Mouse (Mus musculus): ENCODE measurements around the gene Cpeb4.
A peak's percentile ranks its signal among the peaks of the same experiment; 100 is the strongest.

Cpeb4 gene

DNA sequence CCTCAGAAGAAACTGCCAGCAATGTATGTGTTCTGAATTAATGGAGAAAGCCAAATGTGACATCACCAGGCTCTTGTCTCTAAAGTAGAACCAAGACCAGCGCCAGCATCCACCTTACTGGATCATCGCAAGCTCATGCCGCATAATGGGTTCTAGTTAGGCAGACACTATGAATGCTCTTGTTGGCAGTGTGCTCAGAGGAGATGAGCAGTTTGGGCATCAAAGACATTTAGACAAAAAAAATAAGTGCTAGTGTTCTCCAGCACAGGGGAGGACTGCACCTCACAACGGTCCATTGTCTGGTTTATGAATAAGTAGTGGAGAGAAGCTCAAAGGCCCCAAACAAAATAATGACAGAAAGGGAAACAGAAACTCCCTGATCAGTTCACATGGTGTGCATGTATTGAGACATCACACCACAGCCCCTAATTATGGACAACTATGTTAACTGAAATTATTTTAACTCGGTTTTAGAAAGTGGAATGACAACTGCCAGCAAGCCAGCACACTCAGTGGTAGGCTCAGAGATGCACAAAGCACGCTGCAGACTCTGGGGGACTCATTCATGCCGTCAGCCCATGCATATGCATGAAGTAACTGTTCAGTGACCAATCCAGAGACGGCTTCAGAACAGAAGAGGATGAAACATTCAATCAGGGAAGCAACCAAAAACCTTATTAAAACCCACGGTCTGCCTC is 25.1 kb upstream of the Cpeb4 start:
- no peak for DNase-seq (ENCODE audit: low spot score)

DNA sequence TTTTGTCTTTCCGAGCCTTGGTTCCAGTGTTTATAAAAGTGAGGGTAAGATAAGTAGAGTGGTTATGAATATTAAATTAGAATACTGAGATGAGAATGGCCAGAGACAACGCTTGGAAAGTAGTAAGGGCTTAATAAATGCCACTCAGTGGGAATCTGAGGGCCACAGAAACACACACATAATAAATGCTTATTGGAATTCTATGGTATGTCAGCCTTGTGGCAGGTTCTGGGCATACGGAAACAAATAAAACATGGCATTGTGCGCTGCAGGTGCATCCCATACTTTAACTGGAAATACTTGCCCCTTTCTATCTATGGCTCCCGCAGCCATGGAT is 24.6 kb upstream of the Cpeb4 start:
- no peak for DNase-seq (ENCODE audit: low spot score)

DNA sequence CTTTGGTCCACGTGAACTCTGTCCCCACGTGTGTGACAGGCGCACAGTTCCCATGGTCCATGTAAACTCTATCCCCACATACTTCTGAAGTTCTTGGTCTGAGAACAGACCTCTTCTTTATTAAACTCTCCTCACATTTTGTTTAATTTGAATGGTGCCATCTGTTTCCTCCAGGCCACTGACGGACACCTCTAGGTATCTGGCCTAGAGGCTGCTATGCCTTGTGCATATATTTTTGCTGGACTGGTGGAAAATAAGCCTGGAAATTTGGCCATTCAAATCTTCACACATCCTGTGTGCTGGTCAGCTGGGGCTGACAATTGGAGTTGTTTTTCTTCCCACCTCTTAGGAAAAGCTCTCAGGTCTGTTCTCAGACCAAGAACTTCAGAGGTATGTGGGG is 23.3 kb upstream of the Cpeb4 start:
- no peak for DNase-seq (ENCODE audit: low spot score)

DNA sequence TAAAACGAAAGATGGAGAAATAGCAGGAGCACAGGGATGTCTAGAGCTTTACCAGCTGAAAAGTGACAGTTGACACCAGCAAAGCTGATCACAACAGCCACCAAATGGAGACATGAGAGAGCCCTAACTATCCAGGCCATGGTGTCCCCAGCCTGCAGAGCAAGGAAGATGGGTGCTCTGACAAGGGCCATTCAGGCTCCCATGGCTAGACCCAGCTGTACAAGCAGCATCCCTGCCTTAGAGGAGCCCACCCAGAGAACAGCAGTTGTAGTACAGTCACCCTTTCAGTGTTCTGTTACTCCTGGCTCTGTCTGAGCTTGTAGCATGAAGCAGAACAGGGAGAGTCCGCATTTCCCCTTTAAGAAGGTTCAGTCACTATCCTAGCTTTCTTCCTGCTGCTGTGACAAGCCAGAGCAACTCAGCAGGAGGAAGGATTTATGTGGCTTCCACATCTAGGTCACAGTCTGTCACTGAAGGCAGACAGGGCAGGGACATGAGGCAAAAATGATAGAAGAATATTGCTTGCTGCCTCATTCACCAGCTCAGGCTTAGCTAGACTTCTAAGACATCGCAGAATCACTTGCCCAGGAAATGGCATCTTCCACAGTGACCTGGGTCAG is 21.7 kb upstream of the Cpeb4 start:
- DNase-seq (ENCODE audit: low spot score): no peak

DNA sequence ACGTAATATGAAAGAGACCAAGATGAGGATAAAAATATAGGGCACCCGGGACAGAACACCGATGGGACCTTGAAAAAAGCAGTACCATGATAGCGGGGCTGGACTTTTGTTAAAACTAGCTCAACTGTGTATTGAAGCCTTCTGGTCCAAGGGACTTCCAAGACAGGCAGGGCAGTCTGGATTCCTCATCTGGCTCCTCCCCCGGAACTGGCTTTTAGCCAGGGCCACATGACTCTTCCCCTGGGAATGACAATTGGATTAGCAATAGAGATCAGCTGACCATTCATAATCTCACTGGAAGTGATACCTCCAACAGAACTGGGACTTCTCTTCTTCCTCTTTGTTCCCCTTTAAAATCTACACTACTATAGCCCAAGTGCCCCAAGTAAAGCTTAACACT is 21.0 kb upstream of the Cpeb4 start:
- no peak for DNase-seq (ENCODE audit: low spot score)

DNA sequence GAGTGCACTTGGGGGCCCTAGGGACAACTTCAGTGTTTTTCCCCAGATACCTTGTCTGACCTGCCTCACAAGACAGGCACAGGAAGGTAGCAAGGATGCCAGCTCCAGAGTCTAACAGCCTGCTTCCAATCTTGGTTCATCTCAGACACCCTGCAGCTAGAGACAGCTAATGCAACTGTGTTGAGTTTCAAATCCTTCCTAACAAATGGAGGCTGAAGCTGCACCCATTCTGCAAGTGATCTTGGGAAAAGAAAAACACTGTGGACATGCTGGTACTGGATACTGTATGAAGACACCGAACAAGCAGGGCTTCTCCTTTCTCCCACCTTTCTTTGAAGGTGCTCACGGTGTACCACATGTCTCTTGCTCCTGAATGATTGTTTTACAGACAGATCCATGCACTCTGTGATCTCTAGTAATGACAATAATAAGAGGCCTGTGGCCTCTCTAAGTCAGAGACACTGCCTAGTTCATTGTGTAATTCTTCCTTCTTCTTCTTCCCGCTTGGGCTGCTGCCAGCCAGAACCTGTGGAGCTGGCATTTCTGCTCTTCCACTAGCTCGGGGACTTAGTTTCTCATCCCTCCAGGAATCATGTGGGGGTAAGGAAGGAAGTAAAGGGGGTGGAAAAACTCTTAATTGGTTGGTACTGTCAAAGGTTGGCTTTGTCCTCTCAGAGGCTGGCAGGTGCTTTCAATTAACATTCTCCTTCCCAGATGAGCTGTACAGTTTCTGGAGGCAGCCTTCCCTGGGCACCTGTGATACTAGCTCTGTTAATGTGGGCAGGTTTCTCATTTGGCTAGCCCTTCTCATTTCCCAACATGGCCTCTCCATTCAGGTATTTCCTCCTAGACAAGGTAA is 20.1 kb upstream of the Cpeb4 start:
- no peak for DNase-seq (ENCODE audit: low spot score)

DNA sequence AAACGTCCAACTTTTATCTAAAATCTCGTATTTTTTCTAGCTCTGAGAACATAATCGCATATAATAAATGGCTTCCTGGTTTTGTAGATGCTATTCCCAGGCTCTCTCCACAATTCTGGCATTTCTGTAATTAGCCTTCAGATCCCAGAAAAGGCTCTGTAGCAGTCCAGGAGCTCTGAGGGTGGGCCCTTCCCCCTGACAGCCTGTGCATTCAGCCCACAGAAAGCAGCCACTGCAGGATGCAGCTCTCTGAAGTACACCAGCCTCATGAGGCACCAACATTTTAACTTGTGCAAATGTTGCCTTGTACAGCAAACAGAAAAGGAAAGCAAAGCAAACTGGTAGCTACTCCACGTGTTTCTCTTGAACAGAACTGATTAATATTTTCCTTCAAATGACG is 17.1 kb upstream of the Cpeb4 start:
- DNase-seq (ENCODE audit: low spot score): no peak

DNA sequence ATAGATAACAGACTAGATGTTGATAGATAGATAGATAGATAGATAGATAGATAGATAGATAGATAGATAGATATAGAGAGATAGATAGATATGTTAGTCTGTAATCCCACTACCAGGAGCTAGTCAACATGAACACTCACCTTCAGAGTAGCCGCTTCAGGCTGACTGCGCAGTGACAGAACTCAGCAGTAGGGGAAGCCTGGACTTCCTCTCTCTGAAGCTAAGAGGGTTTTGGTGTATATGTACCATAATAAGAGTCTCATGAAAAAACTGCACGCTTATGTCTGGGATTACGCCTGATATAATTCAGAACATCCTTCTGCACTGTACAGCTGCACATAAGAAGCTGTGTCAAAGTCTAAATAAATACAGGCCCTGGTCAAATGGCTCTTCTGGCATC is 14.5 kb upstream of the Cpeb4 start:
- DNase-seq (ENCODE audit: low spot score): no peak

DNA sequence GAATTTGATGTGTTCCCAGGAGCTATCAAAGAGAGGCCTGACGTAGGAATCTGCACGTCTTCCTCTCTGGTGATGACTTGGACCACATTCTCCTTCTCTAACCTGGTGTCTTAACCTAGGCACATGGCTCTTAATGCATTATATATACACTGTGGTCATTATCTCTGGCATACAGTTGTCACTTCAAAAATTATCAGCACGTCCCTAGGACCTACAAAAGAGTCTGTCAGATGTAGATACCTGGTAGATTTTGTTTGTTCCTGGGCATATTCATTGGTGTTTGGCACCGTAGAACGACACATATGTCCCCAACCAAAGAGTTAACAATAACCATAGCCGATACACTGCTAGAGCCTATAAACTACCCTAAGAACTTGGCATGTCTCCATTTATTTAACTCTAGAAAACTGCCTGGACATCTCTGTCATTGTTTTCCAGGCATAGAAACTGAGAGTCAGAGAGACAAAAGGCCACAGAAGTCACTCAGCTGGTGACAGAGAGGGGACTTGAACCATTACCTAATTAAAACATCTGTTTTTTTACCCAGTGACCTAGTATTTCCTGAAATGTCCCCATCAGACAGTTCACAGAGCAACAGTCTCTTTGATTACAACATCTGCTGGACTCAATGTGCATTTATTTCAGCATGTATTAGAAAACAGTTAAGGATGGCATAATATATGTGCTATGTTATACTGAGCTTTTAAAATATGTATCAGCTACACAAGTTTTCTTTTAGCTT is 10.7 kb upstream of the Cpeb4 start:
- DNase-seq (ENCODE audit: low spot score): no peak

DNA sequence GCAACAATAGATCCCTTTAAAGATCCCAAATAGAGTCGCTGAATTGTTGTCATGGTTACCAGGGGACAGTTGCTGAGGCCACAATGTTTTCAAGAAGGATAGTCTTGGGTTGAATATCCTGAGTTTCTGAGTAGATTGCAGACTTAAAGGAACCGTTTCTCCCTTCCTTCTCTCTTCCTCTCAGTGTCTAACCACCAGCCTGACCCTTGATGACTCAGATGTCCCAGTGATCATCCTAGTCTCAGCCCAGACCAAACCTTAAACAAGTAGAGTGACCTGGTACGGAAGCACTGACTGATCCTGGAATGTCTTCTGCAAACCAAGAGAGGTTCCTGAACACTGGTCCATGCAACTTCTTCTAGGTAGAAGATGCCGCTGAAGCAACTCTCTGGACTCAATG is 4.0 kb upstream of the Cpeb4 start:
- no peak for DNase-seq (ENCODE audit: low spot score)

DNA sequence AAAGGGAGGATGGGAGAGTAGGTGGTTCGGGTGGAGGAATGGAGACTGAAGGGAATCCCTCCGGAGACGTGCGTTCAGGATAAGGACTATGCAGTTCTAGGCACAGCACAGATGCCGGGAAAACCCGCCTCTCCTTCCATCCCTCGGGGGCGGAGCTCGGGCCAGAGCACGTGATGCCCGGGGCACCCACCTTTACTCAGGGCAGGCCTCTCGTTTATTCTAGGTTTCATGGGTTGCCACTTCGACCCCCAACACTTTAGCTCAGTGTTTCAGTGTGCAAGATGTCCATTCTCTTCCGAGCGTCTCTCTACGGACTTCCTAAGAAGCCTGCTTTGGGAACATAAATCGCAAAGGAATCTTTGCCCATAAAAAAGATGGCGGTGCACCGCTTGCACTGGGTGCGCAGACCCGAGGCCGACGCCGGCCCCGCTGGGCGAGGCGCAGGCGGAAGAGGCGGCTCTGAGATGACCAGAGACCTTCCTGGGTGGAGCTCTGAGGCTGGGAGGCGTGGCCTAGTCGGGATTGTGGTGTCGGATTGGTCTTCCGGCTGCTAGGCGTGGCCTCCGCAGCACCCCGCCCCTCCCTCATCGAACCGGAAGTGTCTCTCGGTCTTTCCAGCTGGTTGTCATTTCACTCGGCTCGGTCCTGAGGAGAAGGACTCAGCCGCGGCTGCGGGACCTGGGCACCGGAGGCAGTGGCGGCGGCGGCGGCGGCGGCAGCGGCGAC is 1.6 kb upstream of the Cpeb4 start:
- peak; percentile 99 for DNase-seq (ENCODE audit: low spot score)

DNA sequence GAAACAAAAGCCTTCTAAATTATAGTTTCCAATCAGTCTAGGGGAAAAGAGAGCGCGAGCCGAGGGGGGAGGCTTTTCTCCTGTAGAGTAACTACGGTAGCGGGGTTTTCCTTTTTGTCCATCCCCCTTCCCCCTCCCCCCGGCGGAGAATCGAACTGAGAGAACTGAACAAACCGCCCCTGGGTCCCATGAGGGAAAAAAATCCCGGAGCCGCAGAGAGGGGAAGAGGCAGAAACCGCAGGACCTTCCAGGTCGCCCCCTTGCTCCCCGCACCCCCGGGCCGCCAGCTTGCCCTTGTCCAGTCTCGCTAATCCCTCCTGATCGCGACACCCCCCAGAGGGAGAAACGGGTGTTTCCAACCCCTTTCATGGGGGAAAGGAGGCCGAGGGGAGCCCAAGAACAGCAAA is 873 bp upstream of the Cpeb4 start:
- peak; percentile 21 for DNase-seq (ENCODE audit: low spot score)

DNA sequence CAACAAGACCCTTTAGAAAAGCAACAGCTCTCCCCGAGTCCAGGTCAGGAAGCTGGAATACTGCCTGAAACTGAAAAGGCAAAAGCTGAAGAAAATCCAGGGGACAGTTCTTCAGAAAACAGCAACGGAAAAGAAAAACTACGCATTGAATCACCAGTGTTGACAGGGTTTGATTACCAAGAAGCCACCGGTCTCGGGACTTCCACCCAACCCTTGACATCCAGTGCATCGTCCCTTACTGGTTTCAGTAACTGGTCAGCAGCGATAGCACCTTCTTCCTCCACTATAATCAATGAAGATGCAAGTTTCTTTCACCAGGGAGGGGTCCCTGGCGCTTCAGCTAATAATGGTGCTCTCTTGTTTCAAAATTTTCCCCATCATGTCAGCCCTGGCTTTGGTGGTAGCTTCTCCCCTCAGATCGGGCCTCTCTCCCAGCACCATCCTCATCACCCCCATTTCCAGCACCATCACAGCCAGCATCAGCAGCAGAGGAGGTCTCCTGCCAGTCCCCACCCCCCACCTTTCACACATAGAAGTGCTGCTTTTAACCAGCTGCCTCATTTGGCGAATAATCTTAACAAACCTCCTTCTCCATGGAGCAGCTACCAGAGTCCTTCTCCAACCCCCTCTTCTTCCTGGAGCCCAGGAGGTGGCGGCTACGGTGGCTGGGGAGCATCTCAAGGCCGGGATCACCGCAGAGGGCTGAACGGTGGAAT is 693 bp downstream of the Cpeb4 start:
- DNase-seq (ENCODE audit: low spot score): peak; percentile 5

DNA sequence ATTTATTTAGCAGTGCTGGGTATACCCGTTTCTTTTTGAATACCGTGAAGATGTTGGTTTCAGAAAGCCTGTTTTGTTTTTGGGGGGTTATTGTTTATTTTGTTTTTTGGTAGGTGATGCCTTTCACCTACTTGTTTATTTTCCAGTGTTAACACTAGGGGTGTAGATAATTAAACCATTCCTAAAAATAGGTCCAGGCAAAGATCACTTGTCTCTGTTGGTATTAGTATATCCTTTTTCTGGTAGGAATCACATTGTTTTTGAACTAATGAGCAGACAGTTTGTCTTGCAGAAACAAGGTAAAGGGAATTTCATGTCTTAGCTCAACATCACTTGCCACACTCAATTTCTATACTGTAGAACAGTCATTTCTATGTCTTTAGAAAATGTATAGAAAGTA is 2.1 kb downstream of the Cpeb4 start:
- no peak for DNase-seq (ENCODE audit: low spot score)

DNA sequence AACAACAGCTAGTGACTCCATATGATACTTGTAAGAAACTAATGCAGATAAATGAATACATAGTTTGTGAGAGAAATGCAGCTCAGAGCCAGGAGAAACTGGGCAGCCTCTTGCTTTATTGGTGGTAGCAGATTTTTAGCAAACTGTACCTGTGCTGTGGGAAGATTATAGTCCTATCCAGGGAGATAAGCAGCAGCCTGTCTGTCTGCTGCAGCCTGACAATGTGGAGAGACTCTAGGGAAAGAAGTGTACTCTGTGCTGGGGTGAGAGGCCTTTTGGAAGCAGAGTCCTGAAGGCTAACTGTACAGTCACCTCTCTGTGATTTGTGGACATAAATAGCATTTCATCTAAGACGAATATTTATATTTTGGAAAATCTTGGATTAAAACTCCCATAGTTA is 11.7 kb downstream of the Cpeb4 start:
- DNase-seq (ENCODE audit: low spot score): no peak

DNA sequence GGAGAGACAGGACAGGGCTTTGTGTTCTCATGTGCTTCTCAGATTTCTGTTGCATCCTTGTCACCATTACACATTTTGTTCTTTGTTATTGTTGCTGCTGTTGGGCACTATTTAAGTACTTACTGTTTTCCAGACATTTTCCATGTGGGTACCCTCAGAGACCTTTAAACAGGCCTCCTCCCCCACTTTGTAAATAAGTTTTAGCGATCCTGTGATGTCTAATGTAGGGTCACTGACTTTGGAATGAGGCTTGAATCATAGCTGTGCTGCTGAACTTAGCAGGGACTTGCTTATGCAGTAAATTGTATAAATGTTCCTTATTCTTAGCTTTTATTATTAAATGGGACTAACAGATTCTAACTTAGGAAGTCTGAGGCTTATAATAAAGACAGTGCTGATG is 13.8 kb downstream of the Cpeb4 start:
- no peak for DNase-seq (ENCODE audit: low spot score)

DNA sequence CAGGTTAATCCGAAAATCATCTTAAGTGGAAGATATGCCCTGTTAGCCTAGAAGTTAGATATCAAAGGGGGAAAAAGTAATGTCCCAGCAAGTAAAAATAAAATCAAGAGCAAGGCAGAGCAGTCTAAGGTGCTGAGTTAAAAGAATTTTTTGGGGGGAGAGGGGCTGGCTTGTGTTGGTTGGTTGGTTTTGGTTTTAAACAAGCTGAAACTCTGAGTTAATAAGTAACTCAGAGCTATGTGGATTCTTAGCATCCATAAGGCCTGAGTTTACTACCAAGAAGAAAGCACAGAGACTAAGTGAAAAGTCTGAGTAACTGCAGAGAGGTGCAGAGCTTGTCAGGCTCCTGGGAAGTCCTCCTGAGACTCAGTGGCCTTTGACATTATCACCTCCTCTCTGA is 16.2 kb downstream of the Cpeb4 start:
- no peak for DNase-seq (ENCODE audit: low spot score)

DNA sequence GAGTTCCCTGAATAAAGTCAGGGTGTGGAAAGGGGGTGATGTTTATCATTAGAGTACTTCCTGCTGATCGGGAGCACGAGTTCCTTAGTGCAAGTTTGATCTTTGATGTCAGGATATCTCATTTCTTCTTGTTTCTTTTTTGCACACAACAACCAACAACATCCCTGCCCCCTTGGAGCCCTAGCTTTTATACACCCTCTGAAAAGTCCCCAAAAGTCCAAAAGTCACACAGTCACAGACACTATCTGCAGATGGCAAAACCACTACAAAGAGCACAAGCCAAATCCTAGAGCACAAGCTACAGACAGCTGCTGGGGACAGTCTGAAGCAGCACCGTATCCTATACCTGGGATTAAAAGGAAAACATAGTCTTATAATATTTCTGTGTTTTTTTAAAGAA is 20.1 kb downstream of the Cpeb4 start:
- DNase-seq (ENCODE audit: low spot score): no peak

DNA sequence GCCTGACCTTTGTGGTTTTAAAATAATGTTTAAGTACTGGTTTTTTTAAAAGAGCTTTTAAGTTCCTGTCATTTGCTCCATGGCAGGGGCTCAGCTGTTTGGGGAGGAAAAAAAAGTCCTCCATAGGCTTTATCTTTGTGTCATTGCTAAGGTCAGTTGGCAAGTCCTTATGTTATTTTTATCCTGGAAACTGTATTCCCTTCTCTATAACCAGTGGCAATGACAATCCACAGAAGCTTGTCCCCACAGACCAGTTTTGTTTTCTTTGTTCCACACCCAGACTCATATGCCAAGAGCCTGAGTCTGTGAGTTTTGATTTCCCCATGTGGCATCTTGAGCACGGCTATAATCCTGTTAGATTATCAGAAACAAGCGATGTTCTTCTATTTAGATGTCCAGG is 21.6 kb downstream of the Cpeb4 start:
- no peak for DNase-seq (ENCODE audit: low spot score)

DNA sequence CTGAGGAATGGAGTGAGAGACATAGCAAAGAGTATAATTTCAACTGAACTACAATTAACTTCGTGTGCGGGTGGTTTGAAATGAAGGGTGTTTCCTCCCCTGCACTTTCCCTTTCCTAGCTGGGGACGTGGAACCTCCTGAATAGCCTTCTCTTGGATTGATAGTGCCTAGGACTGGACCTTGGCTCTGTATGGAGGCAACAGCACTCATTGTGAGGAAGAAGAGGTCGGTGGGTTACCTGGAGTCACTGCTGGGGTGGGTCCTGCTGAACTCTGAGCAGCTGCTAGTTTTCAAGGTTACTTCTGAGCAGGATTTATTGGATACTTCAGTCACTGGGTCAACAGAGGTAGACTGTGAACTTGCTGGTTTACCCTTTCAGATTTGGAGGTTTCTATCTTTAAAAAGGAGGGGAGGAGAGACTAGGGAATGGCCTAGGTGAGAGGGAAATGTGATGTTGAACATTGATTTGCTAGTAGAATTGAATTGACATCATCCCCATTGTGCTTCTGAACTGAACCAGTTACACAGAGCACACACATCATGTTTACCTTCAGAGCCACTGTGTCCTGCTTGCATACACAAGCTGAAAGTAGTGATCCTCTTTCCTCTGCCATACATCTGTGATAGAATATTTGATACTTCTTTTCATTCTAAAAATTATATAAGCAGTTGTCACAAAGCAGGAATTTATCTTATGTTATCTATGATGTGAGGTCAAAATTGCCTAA is 24.2 kb downstream of the Cpeb4 start:
- no peak for DNase-seq (ENCODE audit: low spot score)

DNA sequence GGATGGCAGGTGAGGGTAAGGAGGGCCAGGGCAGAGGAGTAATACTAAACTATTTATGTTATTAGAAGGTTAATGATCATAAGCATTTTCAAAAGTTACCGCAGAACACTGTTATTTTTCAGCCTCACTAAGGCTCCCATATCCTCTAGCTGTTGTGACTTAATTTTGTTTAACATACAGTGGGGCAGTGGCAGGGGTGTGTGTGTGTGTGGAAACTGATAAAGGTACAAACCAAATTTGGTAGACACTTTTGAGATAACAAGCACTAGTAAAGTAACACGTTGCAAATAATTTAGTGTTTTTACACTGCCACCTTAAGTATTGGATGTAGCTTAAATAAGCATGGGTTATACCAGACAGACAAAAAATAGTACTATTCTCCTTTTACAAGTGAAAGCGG is 24.9 kb downstream of the Cpeb4 start:
- DNase-seq (ENCODE audit: low spot score): no peak
